Mouse (Mus musculus) limb, embryonic 11.5 days (tissue): Measurements from ENCODE around the gene Lactb. TPM values are rescaled to one million over a fixed set of nuclear protein-coding genes. Genes with fewer than 3 reads are reported as not detected.

Experiments used
- ATAC-seq: fragments of 200-750 bp; cut with Nextera tagmentation; 2 replicates; pipeline ENCODE4 v1.8.0; 2017; ENCODE audit warnings: low read depth; ENCODE audit not compliant: insufficient number of reproducible peaks, low FRiP score, low TSS enrichment
- DNase-seq: peaks from one replicate; pipeline ENCODE4 v3.0.0-alpha.2; 2015; ENCODE audit warnings: low spot score
- H3K27ac ChIP-seq: fragments of 300-500 bp; sonication (generic); replicated peaks from 2 replicates; pipeline ENCODE4 v1.5.1; 2014; ENCODE audit warnings: low read depth, mild to moderate bottlenecking, low read length
- H3K27me3 ChIP-seq: fragments of 300-500 bp; sonication (generic); 2 replicates; pipeline ENCODE4 v1.6.1; 2014; ENCODE audit warnings: mild to moderate bottlenecking, low read length, mixed read lengths; ENCODE audit not compliant: control insufficient read depth, insufficient read depth
- H3K36me3 ChIP-seq: fragments of 300-500 bp; sonication (generic); 2 replicates; pipeline ENCODE4 v1.6.1; 2014; ENCODE audit warnings: mild to moderate bottlenecking, low read length, moderate library complexity, mixed read lengths; ENCODE audit not compliant: control insufficient read depth, insufficient read depth
- H3K4me1 ChIP-seq: fragments of 300-500 bp; sonication (generic); 2 replicates; pipeline ENCODE4 v1.6.1; 2014; ENCODE audit warnings: low read length, mixed read lengths; ENCODE audit not compliant: control insufficient read depth, insufficient read depth
- H3K4me2 ChIP-seq: fragments of 300-500 bp; sonication (generic); 2 replicates; pipeline ENCODE4 v1.6.1; 2014; ENCODE audit warnings: low read depth, mild to moderate bottlenecking, moderate library complexity; ENCODE audit not compliant: severe bottlenecking
- H3K4me3 ChIP-seq: fragments of 300-500 bp; sonication (generic); 2 replicates; pipeline ENCODE4 v1.5.1; 2014; ENCODE audit warnings: low read depth, low read length
- H3K9ac ChIP-seq: fragments of 300-500 bp; sonication (generic); 2 replicates; pipeline ENCODE4 v1.6.1; 2014; ENCODE audit warnings: mild to moderate bottlenecking, low read length
- H3K9me3 ChIP-seq: fragments of 300-500 bp; sonication (generic); 2 replicates; pipeline ENCODE4 v1.6.1; 2016; ENCODE audit warnings: low read length; ENCODE audit not compliant: control insufficient read depth
- WGBS: fragments of 180-500 bp; shearing (Covaris S2); extraction: QIAGEN DNeasy Blood & Tissue Kit; methylation state at CpG from one replicate; pipeline ENCODE4 v1.1.7; 2014; 5-methylcytosine and 5-hydroxymethylcytosine counted together
- polyA plus RNA-seq: library from polyadenylated mRNA; unstranded; fragments of >200 nt; fragmentation: Nextera tagmentation; extraction: Ambion mirVana; gene quantifications from 2 replicates; pipeline ENCODE4 v1.2.1, GENCODE M21; 2014

Gene Lactb
- polyA plus RNA-seq, 1 experiment from 2014 or later, result 9.0 TPM

DNA sequence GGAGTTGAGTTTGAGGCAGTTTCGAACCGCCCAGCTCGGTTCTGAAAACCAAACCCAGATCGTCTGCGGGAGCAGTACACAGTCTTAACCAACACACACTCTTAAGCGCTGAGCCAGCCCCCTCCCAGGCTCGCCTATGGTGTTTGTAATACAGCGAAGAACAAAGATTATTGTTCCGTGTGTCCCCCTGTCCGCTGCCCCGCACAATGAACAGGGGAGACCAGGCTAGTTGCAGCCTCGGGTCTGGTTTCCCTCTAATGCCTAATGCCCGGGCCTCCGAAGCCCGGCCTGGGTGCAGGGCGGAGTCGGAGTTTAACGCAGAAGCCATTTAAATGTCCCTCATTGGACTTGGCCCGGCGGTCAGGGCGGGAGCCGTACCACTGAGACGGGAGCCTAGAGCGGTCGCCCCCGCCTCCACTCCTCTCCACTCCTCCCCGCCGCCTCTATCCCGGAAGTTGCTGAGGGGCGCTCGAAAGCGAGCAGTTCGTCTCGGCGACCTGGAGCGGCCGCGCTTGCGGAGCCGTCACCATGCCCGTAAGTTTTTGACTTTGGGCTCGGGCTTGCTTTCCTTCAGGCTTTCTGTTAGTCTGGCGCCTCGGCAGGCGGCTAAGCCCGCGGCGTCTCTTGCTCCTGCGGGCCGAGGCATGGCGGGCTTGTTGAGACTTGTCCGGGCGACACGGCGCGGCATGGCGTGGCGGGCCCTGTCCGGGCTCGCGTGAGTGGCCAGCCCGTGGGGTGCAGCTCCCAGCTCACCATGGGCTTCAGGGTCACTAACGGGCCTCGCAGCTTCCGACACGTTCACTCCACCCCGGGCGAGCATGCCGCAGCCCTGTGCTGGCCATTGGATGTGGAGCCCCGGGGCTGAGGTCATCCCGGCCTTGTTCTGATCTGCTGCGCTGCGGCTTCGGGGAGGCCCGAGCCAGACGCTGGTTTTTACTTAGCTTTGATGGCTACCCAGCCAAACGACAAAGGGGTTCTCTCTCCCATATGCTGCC, 29.3 kb downstream of the Lactb start, which contains the start of gene Rps27l:
TSS of gene Rps27l (plus strand) at position 440 of the 995 bp plus-strand sequence.
- H3K27me3 ChIP-seq, result no peaks in the 10 kb centered on the region
- ATAC-seq (peak; percentile 98), DNase-seq (peak; percentile 98)
- H3K4me3 ChIP-seq, result peak within 1 kb of the TSS; percentile 83
- H3K36me3 ChIP-seq, result no peaks in the 10 kb centered on the region
- under 1% methylated on average over 77 of the region's 77 CpGs for WGBS
- peak within 1 kb of the TSS; percentile 66 for H3K4me2 ChIP-seq
- peak within 1 kb of the TSS; percentile 95 for H3K27ac ChIP-seq
- H3K9me3 ChIP-seq, result no peaks in the 10 kb centered on the region
- H3K9ac ChIP-seq, result peak within 1 kb of the TSS; percentile 84
- no peaks in the 10 kb centered on the region for H3K4me1 ChIP-seq

DNA sequence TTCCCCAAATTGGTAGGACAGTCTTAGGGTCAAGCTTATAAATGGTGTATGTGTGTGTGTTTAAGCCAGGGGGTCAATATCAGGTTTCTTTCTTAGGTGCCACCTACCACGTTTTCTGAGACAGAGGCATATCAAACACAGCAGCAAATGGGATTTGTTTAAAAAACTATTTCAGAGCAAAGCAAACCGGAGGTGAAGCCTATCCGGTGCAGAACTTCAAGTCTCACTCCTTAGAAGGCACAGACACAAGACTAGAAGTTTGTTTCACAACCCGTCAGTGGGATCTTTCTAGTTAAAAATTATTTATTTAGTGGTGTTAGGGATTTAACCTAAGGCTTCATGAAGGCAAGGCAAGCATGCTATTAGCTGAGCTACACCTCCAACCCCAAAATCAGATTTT, 30.1 kb downstream of the Lactb start:
- peak overlapping the region; percentile 84 for H3K9ac ChIP-seq
- no peaks in the 10 kb centered on the region for H3K4me1 ChIP-seq
- peak overlapping the region; percentile 66 for H3K4me2 ChIP-seq
- no peak for ATAC-seq
- 25% methylated on average over 4 of the region's 4 CpGs for WGBS
- no peak for DNase-seq
- H3K27me3 ChIP-seq, result no peaks in the 10 kb centered on the region
- no peaks in the 10 kb centered on the region for H3K9me3 ChIP-seq
- H3K27ac ChIP-seq, result peak overlapping the region; percentile 95
- no peaks in the 10 kb centered on the region for H3K36me3 ChIP-seq
- H3K4me3 ChIP-seq, result peak overlapping the region; percentile 83

DNA sequence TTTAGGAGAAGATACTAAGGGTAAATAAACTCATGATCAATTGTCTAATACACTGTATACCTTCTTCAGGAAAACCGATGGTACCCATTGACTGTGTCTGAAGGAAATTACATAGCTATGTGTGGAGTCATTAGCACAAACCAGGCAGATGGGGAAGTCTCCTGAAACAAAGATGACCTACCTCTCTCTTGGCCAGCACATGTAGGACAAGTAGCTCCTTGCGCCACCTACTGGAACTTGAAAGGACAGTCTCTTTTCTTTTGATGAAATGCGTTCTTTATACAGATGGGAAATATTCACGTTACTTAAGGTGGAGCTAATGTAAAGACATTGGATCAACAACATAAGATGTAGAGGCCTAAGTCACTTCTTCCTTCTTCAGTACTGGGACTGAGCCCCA, 36.4 kb downstream of the Lactb start:
- Histone ChIP-seq H3K4me2 (no peak overlapping the region), H3K9me3 (no peaks in the 10 kb centered on the region), H3K36me3 (no peaks in the 10 kb centered on the region), H3K9ac (no peak overlapping the region), H3K27ac (no peak overlapping the region), H3K27me3 (no peaks in the 10 kb centered on the region), H3K4me3 (no peak overlapping the region), H3K4me1 (no peaks in the 10 kb centered on the region)
- ATAC-seq, result no peak
- WGBS, result 15% methylated on average over 4 of the region's 4 CpGs
- DNase-seq, result peak; percentile 41

DNA sequence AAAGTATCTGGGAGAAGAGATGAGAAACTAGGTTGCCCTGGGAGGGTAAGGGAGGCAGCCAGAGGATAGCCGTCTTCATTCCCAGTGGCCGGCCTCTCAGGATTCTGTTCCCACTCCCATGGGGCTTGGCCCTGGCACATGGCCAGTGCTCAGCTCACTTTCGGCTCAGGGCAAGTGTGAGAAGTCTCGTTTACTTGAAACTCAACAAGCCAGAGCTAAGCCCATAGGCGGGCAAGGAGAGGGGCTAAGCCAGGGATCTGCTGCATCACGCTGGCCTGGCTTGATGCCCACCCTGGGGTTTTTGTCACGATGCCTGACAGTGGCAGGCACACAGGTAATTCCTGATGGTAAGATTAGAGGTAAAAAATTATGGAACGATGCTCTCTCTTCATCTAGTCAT, 37.8 kb downstream of the Lactb start:
- no peak overlapping the region for H3K4me3 ChIP-seq

DNA sequence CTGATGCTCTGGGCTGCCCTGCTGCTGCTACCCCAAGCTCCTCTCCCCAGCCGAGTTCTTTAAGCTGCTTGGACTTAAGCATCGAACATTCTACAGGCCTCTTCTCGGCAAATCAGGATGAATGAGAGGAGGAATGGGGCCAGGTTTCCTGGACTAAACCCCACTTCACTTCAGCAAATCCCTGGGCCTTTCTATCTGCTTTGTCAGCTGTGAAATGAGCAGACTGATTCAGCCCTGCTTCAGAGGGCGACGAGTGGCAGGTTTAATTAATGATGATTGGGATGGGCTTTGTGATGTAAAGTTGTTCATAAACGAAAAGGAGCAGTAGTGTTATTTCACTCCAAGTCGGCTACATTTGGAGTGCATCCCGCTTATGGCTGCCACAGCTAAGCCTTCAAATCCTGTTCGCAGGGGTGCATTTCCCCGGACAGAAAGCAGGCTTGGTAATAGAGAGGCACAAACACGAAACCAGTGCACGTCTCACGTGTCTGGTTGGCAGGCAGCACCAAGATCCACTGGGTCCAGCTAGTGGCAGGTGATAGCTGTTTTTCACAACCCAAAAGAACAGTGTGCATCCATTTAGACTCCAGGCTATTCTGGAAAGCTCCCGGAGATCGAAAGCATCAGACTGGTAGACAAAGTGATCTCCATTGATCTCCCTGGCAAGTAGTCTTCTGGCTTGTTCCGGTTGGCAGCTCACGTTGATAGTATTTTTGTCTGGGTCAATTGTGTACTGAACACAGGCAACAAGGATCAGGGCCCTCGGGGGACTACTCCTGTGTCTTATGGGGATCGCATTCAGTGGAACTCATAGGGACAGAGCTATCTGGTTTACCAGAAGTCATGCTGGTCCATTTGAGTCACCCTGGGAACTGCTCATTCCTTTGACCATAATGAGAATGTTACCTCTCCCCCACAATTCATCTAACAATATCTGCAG, 41.1 kb downstream of the Lactb start:
- no peaks in the 10 kb centered on the region for H3K27me3 ChIP-seq
- no peak overlapping the region for H3K4me2 ChIP-seq
- H3K9ac ChIP-seq, result no peak overlapping the region
- H3K4me1 ChIP-seq, result no peaks in the 10 kb centered on the region
- H3K27ac ChIP-seq, result no peak overlapping the region
- no peak for ATAC-seq
- 81% methylated on average over 19 of the region's 19 CpGs for WGBS
- H3K36me3 ChIP-seq, result no peaks in the 10 kb centered on the region
- no peak overlapping the region for H3K4me3 ChIP-seq
- no peaks in the 10 kb centered on the region for H3K9me3 ChIP-seq
- no peak for DNase-seq

More for the DNA sequence above, 37.8 kb downstream of the Lactb start:
- ATAC-seq, result no peak
- Histone ChIP-seq H3K36me3 (no peaks in the 10 kb centered on the region), H3K9me3 (no peaks in the 10 kb centered on the region), H3K27me3 (no peaks in the 10 kb centered on the region), H3K27ac (no peak overlapping the region), H3K9ac (no peak overlapping the region), H3K4me1 (no peaks in the 10 kb centered on the region), H3K4me2 (no peak overlapping the region)
- no peak for DNase-seq
- WGBS, result 76% methylated on average over 8 of the region's 8 CpGs

DNA sequence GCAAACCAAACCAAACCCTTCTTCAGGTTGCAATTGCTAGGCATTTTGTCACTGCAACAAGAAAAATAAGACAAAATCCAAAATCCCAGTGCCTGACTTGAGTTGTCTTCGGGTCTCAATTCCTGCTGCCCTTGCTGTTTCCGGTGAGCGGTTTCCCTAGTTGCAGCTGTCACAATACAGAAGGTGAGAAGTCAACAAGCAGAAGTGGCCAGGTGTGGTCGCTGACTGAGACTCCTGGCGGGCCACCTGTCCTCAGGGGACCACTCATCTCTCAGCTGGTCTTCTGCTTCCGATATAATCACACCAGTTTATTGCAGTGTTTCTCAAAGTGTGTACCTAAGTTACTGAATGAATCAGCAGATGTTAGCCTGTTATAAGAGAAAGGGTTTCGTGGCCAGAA, 44.9 kb downstream of the Lactb start:
- ATAC-seq, result no peak
- H3K9ac ChIP-seq, result no peak overlapping the region
- no peak for DNase-seq

DNA sequence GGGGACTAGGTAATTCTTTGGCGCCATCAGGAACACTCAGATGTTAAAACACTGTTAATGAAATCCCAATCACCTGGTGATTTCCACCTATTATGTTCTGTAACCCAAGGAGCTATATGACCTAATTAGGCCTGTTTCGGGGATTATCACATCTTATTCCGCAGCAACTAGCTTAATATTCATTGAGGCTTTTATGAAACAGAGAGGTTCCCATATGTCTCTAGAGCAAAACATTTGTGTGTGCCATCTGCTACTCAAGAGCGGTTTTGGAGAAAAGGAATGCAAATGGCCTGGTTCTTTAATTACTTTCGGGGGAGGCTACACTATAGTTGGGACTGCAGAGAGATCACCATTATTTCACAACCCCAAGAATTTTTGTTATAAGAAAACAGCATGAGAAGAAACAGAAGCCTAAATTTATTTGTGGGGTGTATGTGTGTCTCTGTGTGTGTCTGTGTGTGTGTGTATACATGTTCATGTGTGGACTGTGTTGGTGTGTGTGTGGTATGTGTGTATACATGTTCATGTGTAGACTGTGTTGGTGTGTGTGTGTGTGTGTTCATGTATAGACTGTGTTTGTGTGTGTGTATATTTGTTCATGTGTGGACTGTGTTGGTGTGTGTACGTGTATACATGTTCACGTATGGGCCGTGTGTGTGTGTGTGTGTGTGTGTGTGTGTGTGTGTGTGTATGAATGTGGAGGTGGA, 47.4 kb downstream of the Lactb start:
- H3K4me1 ChIP-seq, result no peaks in the 10 kb centered on the region
- DNase-seq, result no peak
- H3K27me3 ChIP-seq, result no peaks in the 10 kb centered on the region
- no peak overlapping the region for H3K4me2 ChIP-seq
- H3K4me3 ChIP-seq, result no peak overlapping the region
- WGBS, result 78% methylated on average over 8 of the region's 8 CpGs
- no peak overlapping the region for H3K27ac ChIP-seq
- H3K9me3 ChIP-seq, result no peaks in the 10 kb centered on the region
- no peaks in the 10 kb centered on the region for H3K36me3 ChIP-seq
- no peak overlapping the region for H3K9ac ChIP-seq
- ATAC-seq, result no peak

More for the DNA sequence above, 44.9 kb downstream of the Lactb start:
- Histone ChIP-seq H3K9me3 (no peaks in the 10 kb centered on the region), H3K4me1 (no peaks in the 10 kb centered on the region), H3K4me3 (no peak overlapping the region), H3K4me2 (no peak overlapping the region), H3K27me3 (no peaks in the 10 kb centered on the region), H3K36me3 (no peaks in the 10 kb centered on the region), H3K27ac (no peak overlapping the region)
- WGBS, result 68% methylated on average over 7 of the region's 7 CpGs

DNA sequence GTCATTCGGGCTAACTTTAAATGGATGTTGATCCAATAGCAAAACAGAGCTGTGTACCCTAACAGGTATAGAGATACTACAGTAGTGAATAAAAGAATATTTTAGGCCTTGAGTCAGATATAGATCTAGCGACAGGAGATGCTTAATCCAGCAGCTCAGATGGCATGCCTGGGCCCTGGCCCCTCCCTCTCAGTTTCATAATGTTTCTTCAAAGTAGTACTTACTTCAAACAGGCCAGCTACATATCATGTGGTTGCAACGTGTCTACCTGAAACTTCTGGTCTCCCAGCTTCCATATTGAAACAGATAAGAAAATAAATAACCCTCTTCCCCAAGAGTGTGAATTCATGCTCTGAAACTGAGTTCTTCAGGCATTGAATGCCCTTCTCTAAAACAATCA, 49.4 kb downstream of the Lactb start:
- DNase-seq (no peak), ATAC-seq (no peak)
- H3K27ac ChIP-seq, result no peak overlapping the region
- no peaks in the 10 kb centered on the region for H3K9me3 ChIP-seq
- no peak overlapping the region for H3K9ac ChIP-seq
- H3K4me3 ChIP-seq, result no peak overlapping the region
- no peaks in the 10 kb centered on the region for H3K27me3 ChIP-seq
- H3K36me3 ChIP-seq, result no peaks in the 10 kb centered on the region
- no peaks in the 10 kb centered on the region for H3K4me1 ChIP-seq
- H3K4me2 ChIP-seq, result no peak overlapping the region
- 77% methylated on average over 3 of the region's 3 CpGs for WGBS
